Mouse (Mus musculus) ovary, adult 18-20 months (tissue): ENCODE data around the gene Wnt2b.

Experiments
- DNase-seq: peaks from one replicate; pipeline ENCODE4 v3.0.0; 2022; ENCODE audit warnings: low spot score, mixed read lengths

The Wnt2b gene

DNA sequence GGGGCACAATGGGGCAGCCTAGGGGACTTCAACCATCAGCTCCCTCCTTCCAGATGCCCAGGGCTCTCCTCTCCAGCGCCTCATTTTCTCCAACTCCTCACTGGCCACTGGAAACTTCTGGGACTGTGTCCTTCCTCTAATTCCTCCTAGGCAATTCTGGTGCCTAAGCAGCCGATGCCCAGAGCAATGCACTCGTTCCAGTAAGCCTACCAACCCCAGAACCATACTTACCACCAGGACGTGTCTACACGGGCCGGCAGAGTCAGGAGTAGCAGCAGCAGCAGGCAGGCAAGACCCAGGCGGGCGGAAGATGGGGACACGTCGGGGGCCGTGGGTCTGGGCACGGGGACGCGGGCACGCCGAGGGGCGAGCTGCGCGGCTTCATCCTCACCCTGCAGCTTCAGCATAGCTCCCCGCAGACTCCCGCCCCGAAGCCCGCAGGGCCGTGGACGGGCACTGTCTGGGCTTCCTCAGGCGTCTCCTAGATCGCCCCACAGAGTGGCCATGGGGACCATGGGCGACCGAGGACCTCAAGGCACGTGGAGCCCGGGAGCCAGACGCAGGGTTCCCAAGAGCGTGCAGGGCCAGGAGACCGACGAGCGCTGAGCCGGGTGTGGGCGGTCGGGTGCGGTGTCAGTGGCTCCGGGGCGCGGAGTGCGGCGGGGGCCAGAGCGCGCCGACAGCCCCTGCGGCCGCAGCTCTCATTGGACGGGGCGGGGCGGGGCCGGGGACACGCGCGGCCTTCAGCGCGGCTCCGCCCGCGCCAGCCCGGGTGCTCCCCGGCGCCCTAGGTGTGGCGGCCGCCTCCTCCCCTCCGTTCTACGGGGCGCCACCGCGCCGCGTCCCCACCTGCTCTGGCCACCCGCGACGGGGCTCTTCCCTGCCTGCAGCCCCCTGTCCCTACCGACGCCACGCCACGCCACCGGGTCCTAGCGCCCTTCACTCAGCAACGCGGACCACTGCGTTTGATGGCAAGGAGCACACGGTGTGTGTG, at the start of gene Wnt2b:
Wnt2b (minus strand) TSS at position 856 of the 994 bp plus-strand sequence.
- no peak for DNase-seq

DNA sequence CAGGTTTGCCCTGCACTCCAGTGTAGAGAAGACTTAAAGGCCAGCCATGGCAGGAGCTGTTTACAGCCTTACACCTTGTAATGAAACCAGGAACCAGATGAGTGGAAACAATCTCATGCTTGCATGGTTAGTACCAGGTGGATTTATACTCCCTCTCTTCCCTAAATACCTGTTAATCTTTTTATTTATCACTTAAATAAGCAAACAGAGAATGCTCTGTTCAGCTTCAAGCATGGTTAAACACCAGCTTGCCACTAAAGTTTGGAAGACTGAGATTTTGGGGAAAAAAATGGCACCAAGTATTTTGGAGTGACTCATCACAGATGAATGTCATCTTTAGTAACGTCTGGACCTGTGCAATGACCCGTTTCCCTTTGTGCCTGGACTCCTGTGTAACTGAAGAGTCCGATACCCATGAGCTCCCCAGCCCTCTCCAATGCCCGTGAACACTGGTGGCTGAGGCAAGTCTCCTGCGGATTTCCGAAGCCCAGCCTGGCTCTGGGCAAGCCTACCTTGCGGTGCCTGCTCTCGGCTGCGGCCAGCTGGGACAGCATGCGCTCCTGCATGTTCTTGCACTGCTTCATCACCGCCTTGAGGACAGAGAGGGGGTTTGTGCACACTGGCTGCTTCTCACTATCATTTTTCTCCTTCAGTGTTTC, 49.1 kb upstream of the Wnt2b start:
- no peak for DNase-seq

DNA sequence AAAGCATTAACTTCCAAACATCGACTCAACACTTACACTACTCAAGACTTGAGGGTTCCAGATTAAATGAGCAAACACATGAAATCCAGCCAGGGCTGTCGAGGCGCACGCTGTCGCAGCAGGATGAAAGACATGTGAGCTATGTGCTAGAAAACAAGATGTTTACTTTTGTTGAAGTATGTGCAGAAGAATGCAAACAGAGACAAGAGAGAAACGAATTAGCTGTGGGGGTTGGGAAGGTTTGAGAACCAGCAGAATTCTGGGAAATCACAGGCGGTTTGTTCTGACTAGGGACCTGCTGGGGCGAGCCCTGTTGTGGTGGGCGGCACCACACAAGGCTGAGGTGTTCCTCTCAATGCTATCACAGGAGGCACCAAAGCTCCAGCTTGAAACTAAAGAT, 46.3 kb upstream of the Wnt2b start:
- no peak for DNase-seq

DNA sequence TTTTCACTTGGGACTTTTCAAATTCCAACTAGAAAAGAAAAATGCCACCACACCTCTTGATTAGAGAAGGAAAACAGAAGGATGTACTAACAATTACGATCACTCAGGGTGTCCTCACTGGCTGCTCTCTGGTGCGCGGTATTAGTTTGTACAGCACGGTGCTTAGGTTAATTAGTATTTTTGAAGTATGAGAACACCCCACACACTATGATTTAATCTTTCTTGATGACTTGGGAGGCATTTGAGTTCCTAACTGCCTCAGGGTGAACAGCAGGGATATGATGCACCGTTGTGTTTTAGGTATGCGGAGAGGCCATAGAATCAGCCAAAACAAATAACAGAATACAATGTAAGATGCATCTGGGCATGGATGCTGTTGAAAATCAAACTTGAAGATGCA, 44.4 kb upstream of the Wnt2b start:
- no peak for DNase-seq

DNA sequence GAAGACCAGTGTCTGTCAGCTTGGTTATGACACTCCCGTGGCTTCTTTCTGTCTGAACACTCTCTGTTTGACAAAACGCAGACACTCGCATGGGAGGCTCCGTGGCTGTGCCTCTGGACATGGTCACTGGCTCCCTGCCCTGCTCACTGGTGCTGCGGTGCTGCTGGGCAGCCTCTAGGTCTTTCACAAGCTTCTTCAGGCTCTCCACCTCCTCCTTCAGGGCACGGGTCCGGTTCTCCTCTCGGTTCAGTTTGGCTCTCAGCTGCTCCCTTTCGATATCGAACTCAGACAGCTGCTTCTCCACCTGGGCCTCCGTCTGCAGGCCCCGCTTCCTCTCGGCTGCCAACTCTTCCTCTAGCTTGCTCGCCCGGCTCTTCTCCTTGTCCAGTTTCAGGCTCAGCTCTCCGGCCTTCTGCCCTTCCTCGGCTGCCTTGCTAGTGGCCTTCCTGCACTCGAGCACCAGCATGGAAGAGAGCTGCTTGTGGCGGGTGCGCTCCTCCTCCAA, 43.9 kb upstream of the Wnt2b start:
- DNase-seq = no peak

DNA sequence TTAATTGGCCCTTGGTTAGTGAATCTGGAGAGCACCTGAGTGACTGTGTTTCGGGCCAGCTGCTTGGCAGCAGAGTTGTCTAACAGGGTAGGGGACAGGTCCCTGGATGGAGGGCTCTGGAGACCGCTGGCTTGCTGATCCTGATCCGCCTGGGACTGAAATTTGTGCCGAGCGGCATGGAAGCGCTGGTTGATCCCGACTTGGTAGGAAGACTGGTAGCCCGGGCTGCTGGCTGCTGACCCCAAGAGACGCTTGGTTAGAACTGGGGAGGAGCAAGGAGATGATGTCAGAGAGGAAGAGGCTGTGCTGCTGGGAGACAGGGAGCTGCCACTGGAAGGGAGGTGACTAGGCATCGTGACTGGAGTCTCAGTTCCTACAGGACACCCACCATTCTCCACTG, 43.3 kb upstream of the Wnt2b start:
- DNase-seq = no peak

DNA sequence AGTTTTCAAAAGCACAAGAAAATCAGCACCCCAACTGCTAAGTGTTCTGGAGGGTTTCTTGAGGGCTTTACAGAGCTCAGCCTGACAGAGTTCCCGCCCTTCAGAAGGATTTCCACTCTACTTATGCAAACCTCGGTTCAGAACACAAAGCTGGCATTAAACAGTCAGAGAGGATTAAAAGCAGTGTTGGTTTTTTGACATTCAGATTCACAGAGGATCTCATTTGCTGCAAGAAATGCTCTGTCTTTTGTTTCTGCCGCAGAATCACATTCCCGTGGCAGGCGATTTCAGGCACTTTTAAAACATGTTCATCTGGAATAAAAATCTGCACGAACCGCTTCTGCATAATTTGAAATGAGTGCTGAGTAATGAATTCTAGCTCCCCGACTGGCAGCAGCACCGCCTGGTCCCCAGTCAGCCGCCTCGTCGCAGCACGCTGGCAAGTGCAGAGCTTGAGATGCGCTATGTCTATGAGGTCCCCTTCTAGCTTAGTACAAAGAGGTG, 42.3 kb upstream of the Wnt2b start:
- DNase-seq = no peak

DNA sequence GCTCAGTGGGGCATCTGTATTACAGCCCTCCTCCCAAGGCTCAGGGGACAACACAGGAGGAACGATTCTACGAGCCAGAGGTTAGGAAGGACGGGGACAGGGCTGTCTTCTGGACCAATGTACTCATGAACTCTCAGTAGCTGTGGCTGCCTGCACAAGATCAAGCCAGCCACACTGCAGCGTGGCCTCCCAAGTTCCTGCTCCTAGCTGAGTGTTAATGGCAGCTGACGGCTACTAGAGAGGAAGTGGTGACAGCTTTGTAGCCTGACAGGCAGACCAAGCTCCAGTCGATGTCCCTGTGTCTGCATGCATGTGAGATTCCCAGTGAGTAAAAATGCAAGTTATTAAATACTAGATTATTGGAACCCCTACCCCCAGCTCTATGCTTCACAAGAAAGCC, 39.7 kb upstream of the Wnt2b start:
- no peak for DNase-seq

DNA sequence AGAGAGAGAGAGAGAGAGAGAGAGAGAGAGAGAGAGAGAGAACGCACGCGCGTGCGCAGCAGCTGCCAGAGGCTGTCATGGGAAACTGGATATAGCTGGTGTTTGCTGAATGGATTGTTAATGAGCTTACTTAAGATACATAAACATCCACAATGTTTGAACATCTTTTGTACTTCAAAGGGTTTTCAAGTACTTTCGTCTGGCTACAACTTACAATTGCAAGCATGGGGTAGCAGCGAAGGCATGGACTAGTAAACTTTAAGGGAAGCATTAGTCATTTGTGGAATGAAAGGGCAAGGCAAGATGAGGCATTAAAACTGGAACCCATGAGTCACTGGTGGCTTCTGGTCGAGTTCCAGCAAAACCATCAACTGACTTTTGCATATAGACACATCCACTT, 38.8 kb upstream of the Wnt2b start:
- DNase-seq = no peak

DNA sequence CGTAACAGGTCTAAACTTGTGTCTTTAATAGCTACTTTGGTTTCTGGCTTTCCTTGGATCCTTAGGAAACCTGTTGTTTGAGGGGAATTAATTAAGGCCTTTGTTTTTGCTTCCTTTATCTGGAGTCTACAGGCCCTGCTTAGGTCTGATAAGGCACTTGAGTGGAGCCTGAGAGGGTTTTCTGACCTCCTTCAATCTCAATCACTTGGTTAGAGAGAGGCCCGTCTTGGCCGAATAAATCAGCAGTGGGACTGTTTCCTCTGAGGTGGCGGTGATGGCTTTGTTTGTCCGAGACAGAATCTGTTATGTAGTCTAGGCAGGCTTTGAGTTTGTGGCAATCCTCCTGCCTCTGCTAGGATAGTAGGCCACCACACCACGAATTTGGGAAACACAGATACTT, 35.8 kb upstream of the Wnt2b start:
- no peak for DNase-seq

DNA sequence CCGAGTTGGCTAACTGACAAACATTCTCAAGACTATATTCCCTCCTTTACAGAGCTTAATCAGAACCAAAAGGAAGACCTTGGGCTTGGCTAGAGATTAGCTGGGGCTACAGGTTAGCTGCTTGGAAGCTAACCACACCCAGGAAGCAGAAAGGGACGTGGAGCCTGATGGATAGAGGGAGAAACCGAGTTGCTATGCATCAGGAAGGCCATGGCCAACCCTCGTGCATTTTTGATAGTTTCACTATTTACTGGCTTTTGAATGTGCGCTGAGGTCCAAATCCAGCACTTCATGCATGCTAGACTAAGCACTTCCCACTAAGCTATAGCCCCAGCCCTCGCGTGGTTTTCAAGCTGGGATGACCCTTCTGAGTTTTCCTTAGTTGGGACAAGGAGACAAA, 34.0 kb upstream of the Wnt2b start:
- DNase-seq = no peak

DNA sequence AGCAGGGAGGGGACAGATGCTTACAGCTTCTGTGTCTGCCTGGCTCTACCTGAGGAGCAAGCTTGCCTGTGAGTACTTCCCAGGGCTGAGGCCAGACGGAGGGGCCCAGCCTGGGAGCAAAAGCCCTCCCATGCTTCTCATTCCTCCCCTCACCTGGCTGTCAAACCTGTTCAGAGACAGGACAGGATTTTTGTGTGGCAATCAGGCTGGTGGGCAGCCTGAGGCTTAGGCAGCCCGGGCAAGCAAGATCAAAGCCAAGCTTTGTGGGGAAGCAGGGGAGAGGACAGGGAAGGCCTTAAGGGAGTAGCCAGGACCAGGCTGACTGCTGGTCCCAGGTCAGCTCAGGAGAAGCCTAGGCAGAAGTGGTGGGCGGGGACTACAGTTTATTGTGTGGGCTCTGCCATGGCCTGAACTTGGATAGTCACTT, 32.7 kb upstream of the Wnt2b start:
- DNase-seq = no peak

DNA sequence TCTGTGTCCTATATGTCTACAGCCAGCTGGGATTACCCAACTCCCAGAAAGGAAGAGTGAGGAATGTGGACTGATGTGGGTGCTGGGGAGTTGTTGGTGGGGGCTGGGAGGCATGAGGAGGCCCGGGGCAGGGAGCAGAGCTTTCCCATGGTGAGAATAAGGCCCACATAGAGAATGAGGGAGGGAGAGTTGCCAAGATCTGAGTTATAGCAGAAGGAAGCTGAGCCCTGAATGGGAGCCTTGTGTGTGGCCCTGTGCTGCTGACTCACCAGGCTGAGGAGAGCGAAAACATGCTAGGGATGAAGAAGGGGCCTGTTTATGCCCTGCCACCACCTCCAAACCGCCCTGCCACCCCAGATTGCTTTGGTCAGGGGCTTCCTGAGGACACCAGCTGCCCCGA, 32.1 kb upstream of the Wnt2b start:
- peak; percentile 25 for DNase-seq

DNA sequence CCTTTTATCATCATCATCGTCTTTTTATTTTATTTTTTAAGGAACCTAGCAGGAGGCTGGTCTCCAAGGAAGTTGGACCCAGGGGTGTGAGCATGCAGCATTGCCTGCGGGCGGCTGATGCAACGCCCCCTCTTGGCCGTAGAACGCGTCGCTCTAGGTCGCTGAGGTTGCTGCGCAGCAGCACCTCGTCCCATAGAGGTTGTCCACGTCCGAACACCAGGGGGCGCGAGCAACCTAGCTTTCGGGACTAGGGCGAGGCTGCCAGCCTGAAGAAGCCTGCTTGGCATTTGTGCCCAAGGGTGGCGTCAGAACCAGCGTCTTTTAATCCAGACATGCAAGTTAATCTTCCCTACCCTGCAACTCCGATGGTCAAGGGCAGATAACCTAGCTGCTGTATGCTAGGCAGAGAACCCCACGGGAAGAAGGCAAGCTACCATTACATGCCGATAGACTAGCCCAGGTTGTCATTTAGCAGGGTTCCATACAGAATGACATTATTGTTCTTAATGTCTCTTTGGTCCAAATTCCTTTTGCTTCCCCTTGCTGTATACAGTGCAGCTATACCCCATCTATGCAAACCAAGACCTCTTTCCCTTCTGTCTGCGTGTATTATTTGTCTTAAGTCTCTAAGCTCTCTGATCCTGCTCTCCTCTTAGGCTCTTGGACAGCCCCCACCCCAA, 31.1 kb upstream of the Wnt2b start:
- DNase-seq = peak; percentile 72

DNA sequence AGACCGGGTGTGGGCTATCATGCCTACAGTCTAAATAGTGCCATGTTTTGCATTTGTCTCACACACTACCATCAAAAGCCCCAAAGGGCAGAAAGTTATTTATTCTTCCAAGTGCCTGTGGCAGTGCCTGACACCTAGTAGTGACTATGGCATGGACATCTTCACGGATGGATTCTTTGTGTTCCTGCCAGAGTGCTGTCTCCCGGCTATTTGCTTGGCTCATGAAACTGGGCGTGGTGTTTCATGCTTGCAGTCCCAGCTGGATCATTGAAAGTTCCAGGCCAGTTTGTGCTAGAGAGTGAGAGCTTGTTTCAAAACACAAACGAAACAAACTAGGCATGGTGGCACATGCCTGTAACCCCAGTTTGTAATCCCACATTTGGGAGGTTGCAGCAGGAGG, 30.0 kb upstream of the Wnt2b start:
- no peak for DNase-seq

DNA sequence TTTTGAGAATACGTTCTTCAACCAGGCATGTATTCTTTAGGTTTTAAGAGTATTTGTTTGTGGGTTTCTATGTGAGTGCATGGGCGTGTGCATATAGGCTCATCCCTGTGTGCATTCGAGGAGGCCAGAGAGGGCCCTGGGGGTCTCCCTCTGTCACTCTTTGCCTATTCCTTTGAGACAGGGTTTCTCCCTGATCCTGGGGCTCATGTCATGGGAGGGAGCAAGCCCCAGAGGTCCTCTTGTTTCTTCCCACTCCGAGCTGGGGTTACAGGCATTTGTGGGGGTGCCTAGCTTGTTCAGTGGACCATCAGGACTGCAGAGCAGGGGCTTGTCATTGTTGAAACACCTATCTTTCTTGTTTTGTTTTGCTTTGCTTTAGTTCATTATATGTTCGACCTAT, 26.2 kb upstream of the Wnt2b start:
- DNase-seq = no peak

DNA sequence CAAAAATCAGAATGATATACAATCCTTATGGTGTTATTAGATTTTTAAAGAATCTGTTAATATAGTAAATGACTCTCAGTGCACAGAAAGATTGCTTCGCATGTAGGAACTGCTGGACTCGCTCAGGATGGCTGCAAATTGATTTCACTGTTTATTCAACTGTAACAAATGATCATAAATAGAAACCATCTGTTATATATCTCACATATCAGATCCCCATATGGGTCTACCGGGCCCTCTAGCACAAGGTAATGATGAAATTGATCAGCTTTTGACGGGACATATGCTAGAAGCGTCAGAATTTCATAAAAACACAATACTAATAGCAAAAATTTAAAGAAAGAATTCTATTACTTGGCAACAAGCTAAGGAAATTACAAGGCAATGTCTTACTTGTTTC, 18.0 kb upstream of the Wnt2b start:
- no peak for DNase-seq

DNA sequence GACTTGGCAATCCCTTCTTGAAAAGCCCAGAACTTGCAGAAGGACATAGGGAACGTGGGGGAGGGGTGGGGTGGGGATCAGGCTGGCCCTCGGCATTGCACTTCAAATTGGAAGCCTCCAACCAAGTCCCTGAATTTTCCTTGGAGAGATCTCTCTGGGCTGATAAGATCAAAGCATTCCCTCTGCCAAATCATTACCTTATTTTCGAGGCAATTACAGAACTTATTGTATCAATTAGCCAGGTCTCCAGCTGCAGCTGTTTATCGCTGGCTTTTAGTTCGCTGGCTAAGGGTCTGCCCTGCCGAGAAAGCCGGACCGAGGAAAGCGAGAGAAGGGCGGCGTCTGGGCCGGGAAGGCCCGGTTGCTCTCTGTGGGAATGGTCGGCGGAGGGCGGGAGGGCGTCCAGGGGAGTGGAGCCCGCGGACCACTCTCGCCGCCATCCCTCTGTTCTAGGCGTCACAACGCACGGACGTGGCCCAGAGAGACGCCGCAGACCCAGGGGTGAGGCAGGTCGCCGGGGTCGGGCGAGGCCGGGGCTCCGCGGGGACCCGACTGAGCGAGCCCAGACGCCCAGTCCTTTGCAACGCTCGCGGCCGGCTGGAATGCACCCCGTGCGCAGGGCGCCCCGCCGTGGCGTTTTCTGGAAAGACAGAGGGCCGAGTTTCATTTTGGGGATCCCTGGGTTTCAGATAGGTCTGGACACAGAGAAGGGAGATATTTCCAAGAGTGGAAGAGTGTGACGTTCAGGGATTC, 6.0 kb upstream of the Wnt2b start:
- DNase-seq = peak; percentile 71

DNA sequence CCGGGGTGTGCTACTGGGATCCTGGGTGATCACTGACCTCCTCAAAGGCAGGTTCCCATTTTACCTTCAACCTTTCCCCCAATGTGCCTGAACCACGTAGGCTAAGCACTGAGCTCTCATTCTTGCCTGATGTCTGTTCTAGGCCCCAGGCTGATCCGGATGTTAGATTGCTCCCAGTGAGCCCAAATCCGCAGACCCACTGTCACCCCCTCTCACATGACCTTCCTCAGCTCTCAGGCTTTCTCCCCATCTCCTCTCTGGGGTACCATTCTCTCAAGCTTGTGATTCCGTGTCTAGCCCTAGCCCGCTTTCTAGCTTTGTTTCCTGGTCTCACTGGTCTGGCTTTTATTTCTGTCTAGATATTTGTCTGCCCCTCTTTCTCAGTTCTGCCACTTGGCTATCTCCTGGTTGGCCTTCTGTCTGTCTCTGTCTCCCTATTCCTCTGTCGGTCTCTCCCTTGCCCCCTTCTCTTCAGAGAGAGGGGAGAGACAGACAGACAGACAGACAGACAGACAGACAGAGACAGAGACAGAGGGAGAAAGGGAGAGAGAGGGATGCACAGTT, 4.4 kb upstream of the Wnt2b start:
- no peak for DNase-seq

DNA sequence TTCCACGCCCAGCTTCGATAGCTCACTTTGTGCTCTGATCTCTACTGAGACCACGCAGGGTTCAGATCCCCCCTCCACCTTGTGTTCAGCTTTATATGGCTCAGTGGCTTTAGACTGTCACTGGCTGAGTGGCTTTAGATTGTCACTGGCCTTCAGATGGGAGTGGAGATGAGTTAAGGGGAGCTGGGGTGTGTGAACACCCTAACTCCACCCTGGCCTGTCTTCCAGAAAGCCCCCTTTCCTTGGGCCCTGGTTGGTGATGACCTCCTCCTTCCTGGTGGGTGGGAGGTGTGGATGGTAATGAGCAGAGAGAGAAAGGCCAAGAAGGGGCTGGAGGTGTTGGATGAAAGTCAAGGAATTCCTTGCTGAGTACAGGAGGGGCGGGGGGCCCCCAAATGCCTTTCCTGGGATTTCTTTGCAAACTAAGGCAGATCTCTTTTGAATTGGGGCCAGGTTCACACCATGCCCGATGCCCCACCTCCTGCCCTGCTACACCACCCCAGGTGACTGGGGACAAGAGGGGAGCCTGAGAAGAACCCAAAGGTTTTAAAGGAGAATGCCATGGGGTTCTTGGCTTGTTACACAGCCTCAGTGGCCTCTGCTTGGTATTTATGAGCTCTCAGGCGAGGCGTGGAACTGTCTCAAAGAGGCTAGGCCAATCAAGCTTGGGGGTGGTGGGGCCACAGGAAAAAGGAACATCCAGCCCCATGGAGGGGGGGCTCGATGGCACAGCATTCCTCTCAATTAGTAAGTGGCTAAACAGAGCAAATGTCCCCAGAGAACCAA, 3.5 kb upstream of the Wnt2b start:
- no peak for DNase-seq
